Mouse (Mus musculus): ENCODE data around the gene Gabarap.

GRCm38 (mm10) chr11:69956218-69956617, 34.7 kb upstream of the Gabarap start:
- TF ChIP-seq CTCF (IDR thresholded peaks at IDR 0.05; ENCODE audit: control insufficient read depth, insufficient read depth, insufficient replicate concordance, low read depth, low read length) = no peak
- no peak for TF ChIP-seq POLR2A (IDR thresholded peaks at IDR 0.05; ENCODE audit: control insufficient read depth, low read depth, low read length)
